Mouse (Mus musculus) forebrain, embryonic 15.5 days (tissue): ENCODE results near the gene Cgnl1. TPM values are rescaled to one million over a fixed set of nuclear protein-coding genes. Genes with fewer than 3 reads are reported as not detected.

Experiments
- ATAC-seq: fragments of 200-750 bp; cut with Nextera tagmentation; replicated peaks from 2 replicates; pipeline ENCODE4 v1.8.0; 2017; ENCODE audit warnings: mild to moderate bottlenecking, moderate TSS enrichment, moderate library complexity
- H3K27ac ChIP-seq: fragments of 300-500 bp; sonication (generic); replicated peaks from 2 replicates; pipeline ENCODE4 v1.5.1; 2015; ENCODE audit warnings: mild to moderate bottlenecking, inconsistent platforms
- H3K27me3 ChIP-seq: fragments of 300-500 bp; sonication (generic); 2 replicates; pipeline ENCODE4 v1.6.1; 2015; ENCODE audit warnings: inconsistent platforms
- H3K36me3 ChIP-seq: fragments of 300-500 bp; sonication (generic); 2 replicates; pipeline ENCODE4 v1.6.1; 2015; ENCODE audit warnings: mild to moderate bottlenecking, inconsistent platforms
- H3K4me1 ChIP-seq: fragments of 300-500 bp; sonication (generic); 2 replicates; pipeline ENCODE4 v1.6.1; 2015; ENCODE audit warnings: inconsistent platforms
- H3K4me2 ChIP-seq: fragments of 300-500 bp; sonication (generic); replicated peaks from 2 replicates; pipeline ENCODE4 v1.6.1; 2015; ENCODE audit warnings: mild to moderate bottlenecking, inconsistent platforms
- H3K4me3 ChIP-seq: fragments of 300-500 bp; sonication (generic); 2 replicates; pipeline ENCODE4 v1.5.1; 2015; ENCODE audit warnings: mild to moderate bottlenecking, inconsistent platforms
- H3K9ac ChIP-seq: fragments of 300-500 bp; sonication (generic); replicated peaks from 2 replicates; pipeline ENCODE4 v1.6.1; 2015; ENCODE audit warnings: mild to moderate bottlenecking, inconsistent platforms
- H3K9me3 ChIP-seq: fragments of 300-500 bp; sonication (generic); 2 replicates; pipeline ENCODE4 v1.6.1; 2016; ENCODE audit warnings: inconsistent platforms
- WGBS: fragments of 180-500 bp; shearing (Covaris S2); methylation state at CpG from one replicate; pipeline ENCODE4 v1.1.7; 2015; ENCODE audit warnings: mixed read lengths; 5-methylcytosine and 5-hydroxymethylcytosine counted together
- polyA plus RNA-seq: library from polyadenylated mRNA; unstranded; fragments of >200 nt; fragmentation: Nextera tagmentation; extraction: Ambion mirVana; gene quantifications from 2 replicates; pipeline ENCODE4 v1.2.1, GENCODE M21; 2015

Cgnl1 gene
- polyA plus RNA-seq, 1 experiment from 2014 or later, result 4.0 TPM

GRCm38 (mm10) chr9:71704332-71705014 lies 66.9 kb downstream of the Cgnl1 start:
- Histone ChIP-seq H3K36me3 (no peaks in the 10 kb centered on the region), H3K9me3 (no peaks in the 10 kb centered on the region), H3K27ac (no peak overlapping the region), H3K4me1 (no peaks in the 10 kb centered on the region), H3K4me3 (no peak overlapping the region), H3K27me3 (no peaks in the 10 kb centered on the region), H3K9ac (no peak overlapping the region), H3K4me2 (no peak overlapping the region)
- no peak for ATAC-seq
- WGBS, result 61% methylated on average over 13 of the region's 13 CpGs

- Histone ChIP-seq H3K9me3 (no peaks in the 10 kb centered on the region), H3K4me3 (no peak overlapping the region), H3K27me3 (no peaks in the 10 kb centered on the region), H3K36me3 (no peaks in the 10 kb centered on the region), H3K4me2 (no peak overlapping the region), H3K4me1 (no peaks in the 10 kb centered on the region), H3K27ac (no peak overlapping the region), H3K9ac (no peak overlapping the region)
- ATAC-seq, result no peak
- 89% methylated on average over 5 of the region's 5 CpGs for WGBS
These were observed 72.3 kb downstream of the Cgnl1 start for GRCm38 (mm10) chr9:71699087-71699486.

- Histone ChIP-seq H3K4me3 (no peak overlapping the region), H3K9me3 (no peaks in the 10 kb centered on the region), H3K36me3 (no peaks in the 10 kb centered on the region), H3K4me2 (no peak overlapping the region), H3K27me3 (no peaks in the 10 kb centered on the region), H3K9ac (no peak overlapping the region), H3K4me1 (no peaks in the 10 kb centered on the region), H3K27ac (no peak overlapping the region)
- 87% methylated on average over 3 of the region's 3 CpGs for WGBS
- no peak for ATAC-seq
These were observed 73.3 kb downstream of the Cgnl1 start for GRCm38 (mm10) chr9:71698116-71698515.

- no peak for ATAC-seq
- WGBS, result 82% methylated on average over 2 of the region's 2 CpGs
- no peaks in the 10 kb centered on the region for H3K27me3 ChIP-seq
- H3K27ac ChIP-seq, result no peak overlapping the region
- no peak overlapping the region for H3K4me3 ChIP-seq
- no peak overlapping the region for H3K9ac ChIP-seq
- H3K36me3 ChIP-seq, result no peaks in the 10 kb centered on the region
- no peaks in the 10 kb centered on the region for H3K4me1 ChIP-seq
- H3K4me2 ChIP-seq, result no peak overlapping the region
- H3K9me3 ChIP-seq, result no peaks in the 10 kb centered on the region
These were observed 74.2 kb downstream of the Cgnl1 start for GRCm38 (mm10) chr9:71697189-71697588.

GRCm38 (mm10) chr9:71696762-71697161 lies 74.6 kb downstream of the Cgnl1 start:
- no peak for ATAC-seq
- Histone ChIP-seq H3K27ac (no peak overlapping the region), H3K4me1 (no peaks in the 10 kb centered on the region), H3K9ac (no peak overlapping the region), H3K4me3 (no peak overlapping the region), H3K4me2 (no peak overlapping the region), H3K27me3 (no peaks in the 10 kb centered on the region), H3K36me3 (no peaks in the 10 kb centered on the region), H3K9me3 (no peaks in the 10 kb centered on the region)
- 92% methylated on average over 6 of the region's 6 CpGs for WGBS

GRCm38 (mm10) chr9:71695133-71695532 lies 76.3 kb downstream of the Cgnl1 start:
- H3K9ac ChIP-seq, result no peak overlapping the region
- no peak overlapping the region for H3K27ac ChIP-seq
- ATAC-seq, result no peak
- H3K4me1 ChIP-seq, result no peaks in the 10 kb centered on the region
- no peaks in the 10 kb centered on the region for H3K27me3 ChIP-seq
- H3K36me3 ChIP-seq, result no peaks in the 10 kb centered on the region
- 89% methylated on average over 3 of the region's 3 CpGs for whole genome bisulfite sequencing
- no peak overlapping the region for H3K4me2 ChIP-seq
- H3K4me3 ChIP-seq, result no peak overlapping the region
- no peaks in the 10 kb centered on the region for H3K9me3 ChIP-seq

GRCm38 (mm10) chr9:71694223-71694622 lies 77.2 kb downstream of the Cgnl1 start:
- Histone ChIP-seq H3K36me3 (no peaks in the 10 kb centered on the region), H3K4me1 (no peaks in the 10 kb centered on the region)
- WGBS, result 69% methylated on average over 4 of the region's 4 CpGs

GRCm38 (mm10) chr9:71693771-71694170 lies 77.6 kb downstream of the Cgnl1 start:
- no peaks in the 10 kb centered on the region for H3K36me3 ChIP-seq
- no peak overlapping the region for H3K4me3 ChIP-seq
- no peaks in the 10 kb centered on the region for H3K4me1 ChIP-seq
- no peak overlapping the region for H3K9ac ChIP-seq
- ATAC-seq, result no peak
- no peak overlapping the region for H3K4me2 ChIP-seq
- 40% methylated on average over 4 of the region's 4 CpGs for WGBS
- H3K9me3 ChIP-seq, result no peaks in the 10 kb centered on the region
- no peak overlapping the region for H3K27ac ChIP-seq
- no peaks in the 10 kb centered on the region for H3K27me3 ChIP-seq

More at GRCm38 (mm10) chr9:71694223-71694622, 77.2 kb downstream of the Cgnl1 start:
- H3K9me3 ChIP-seq, result no peaks in the 10 kb centered on the region
- H3K4me3 ChIP-seq, result no peak overlapping the region
- no peak overlapping the region for H3K27ac ChIP-seq
- H3K4me2 ChIP-seq, result no peak overlapping the region
- no peaks in the 10 kb centered on the region for H3K27me3 ChIP-seq
- ATAC-seq, result no peak
- H3K9ac ChIP-seq, result no peak overlapping the region

- Histone ChIP-seq H3K4me2 (no peak overlapping the region), H3K36me3 (no peaks in the 10 kb centered on the region), H3K27ac (no peak overlapping the region), H3K9me3 (no peaks in the 10 kb centered on the region), H3K4me1 (no peaks in the 10 kb centered on the region), H3K27me3 (no peaks in the 10 kb centered on the region), H3K4me3 (no peak overlapping the region), H3K9ac (no peak overlapping the region)
- ATAC-seq, result no peak
- WGBS, result 69% methylated on average over 7 of the region's 7 CpGs
These were observed 79.2 kb downstream of the Cgnl1 start for GRCm38 (mm10) chr9:71692165-71692564.

GRCm38 (mm10) chr9:71689369-71690073 lies 81.9 kb downstream of the Cgnl1 start:
- no peak overlapping the region for H3K4me3 ChIP-seq
- no peaks in the 10 kb centered on the region for H3K36me3 ChIP-seq
- no peak for ATAC-seq
- H3K9me3 ChIP-seq, result no peaks in the 10 kb centered on the region
- no peaks in the 10 kb centered on the region for H3K27me3 ChIP-seq
- no peak overlapping the region for H3K4me2 ChIP-seq
- H3K4me1 ChIP-seq, result no peaks in the 10 kb centered on the region
- whole genome bisulfite sequencing, result 77% methylated on average over 2 of the region's 2 CpGs
- no peak overlapping the region for H3K27ac ChIP-seq
- no peak overlapping the region for H3K9ac ChIP-seq

GRCm38 (mm10) chr9:71686463-71686862 lies 84.9 kb downstream of the Cgnl1 start:
- Histone ChIP-seq H3K27ac (no peak overlapping the region), H3K4me3 (no peak overlapping the region), H3K9ac (no peak overlapping the region), H3K4me1 (no peaks in the 10 kb centered on the region), H3K9me3 (no peaks in the 10 kb centered on the region), H3K36me3 (no peaks in the 10 kb centered on the region), H3K27me3 (no peaks in the 10 kb centered on the region), H3K4me2 (no peak overlapping the region)
- ATAC-seq, result no peak
- WGBS, result 79% methylated on average over 8 of the region's 8 CpGs

- H3K36me3 ChIP-seq, result no peaks in the 10 kb centered on the region
- no peaks in the 10 kb centered on the region for H3K27me3 ChIP-seq
- WGBS, result 89% methylated on average over 3 of the region's 3 CpGs
- no peak overlapping the region for H3K4me2 ChIP-seq
- H3K27ac ChIP-seq, result no peak overlapping the region
- H3K4me3 ChIP-seq, result no peak overlapping the region
- no peak overlapping the region for H3K9ac ChIP-seq
- ATAC-seq, result no peak
- H3K4me1 ChIP-seq, result no peaks in the 10 kb centered on the region
- H3K9me3 ChIP-seq, result no peaks in the 10 kb centered on the region
These were observed 86.6 kb downstream of the Cgnl1 start for GRCm38 (mm10) chr9:71684772-71685171.

- no peak for ATAC-seq
- no peak overlapping the region for H3K27ac ChIP-seq
- no peak overlapping the region for H3K9ac ChIP-seq
- no peaks in the 10 kb centered on the region for H3K36me3 ChIP-seq
- H3K9me3 ChIP-seq, result no peaks in the 10 kb centered on the region
- no peak overlapping the region for H3K4me3 ChIP-seq
- H3K27me3 ChIP-seq, result no peaks in the 10 kb centered on the region
- H3K4me1 ChIP-seq, result no peaks in the 10 kb centered on the region
- WGBS, result 68% methylated on average over 9 of the region's 9 CpGs
- no peak overlapping the region for H3K4me2 ChIP-seq
These were observed 91.0 kb downstream of the Cgnl1 start for GRCm38 (mm10) chr9:71680381-71680780.
